Mouse (Mus musculus): ENCODE data around the gene E130114P18Rik. TPM values are rescaled to one million over a fixed set of nuclear protein-coding genes. Genes with fewer than 3 reads are reported as not detected.

Gene E130114P18Rik
- total and polyA plus RNA-seq, 3 experiments = 0.11 TPM; not detected in 2

DNA sequence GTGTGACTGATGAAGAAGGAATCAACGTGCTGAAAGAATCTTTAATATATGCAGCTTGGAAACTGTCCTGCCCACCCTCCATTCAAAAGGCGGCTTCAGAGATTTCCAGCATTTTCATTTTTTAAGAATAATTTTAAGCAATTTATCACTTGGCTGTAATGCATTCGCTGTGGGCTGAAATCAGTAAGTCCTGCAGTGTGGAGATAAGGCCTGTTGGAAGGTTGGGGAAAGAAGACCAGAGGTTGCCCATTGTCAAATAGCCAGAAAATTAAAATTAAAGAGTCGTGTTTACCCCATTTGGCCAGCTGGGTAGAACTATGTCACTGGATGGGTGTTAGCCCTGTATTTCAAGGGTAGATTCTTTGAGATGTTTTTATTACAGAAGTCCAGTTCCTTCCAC lies 168.5 kb downstream of the E130114P18Rik start:
- no peak for DNase-seq (ENCODE audit: low spot score)
- H3K4me3 ChIP-seq (ENCODE audit: low read depth, low read length) = no peak overlapping the region
- H3K27me3 ChIP-seq (ENCODE audit: insufficient read depth, low read length) = no peaks in the 10 kb centered on the region
- H3K36me3 ChIP-seq (replicated peaks) = no peaks in the 10 kb centered on the region
- H3K4me1 ChIP-seq (ENCODE audit: insufficient read depth, low read depth, low read length) = no peaks in the 10 kb centered on the region
- ATAC-seq (ENCODE audit: extremely low read depth, insufficient number of reproducible peaks, low FRiP score, poor library complexity, severe bottlenecking) = no peak
- peaks cover 15% of the 10 kb centered on the region for H3K9me3 ChIP-seq (replicated peaks)
- TF ChIP-seq CTCF (IDR thresholded peaks at IDR 0.05; ENCODE audit: low read depth, low read length) (no peak), GATA1 (IDR thresholded peaks at IDR 0.05; ENCODE audit: borderline replicate concordance, low read length) (no peak), POLR2AphosphoS5 (IDR thresholded peaks at IDR 0.05; ENCODE audit: insufficient replicate concordance, low read depth, low read length) (no peak), TAL1 (conservative IDR thresholded peaks at IDR 0.05; ENCODE audit: low read depth, low read length) (no peak), GATA2 (IDR thresholded peaks at IDR 0.05; ENCODE audit: borderline replicate concordance, low read depth, low read length) (no peak)

DNA sequence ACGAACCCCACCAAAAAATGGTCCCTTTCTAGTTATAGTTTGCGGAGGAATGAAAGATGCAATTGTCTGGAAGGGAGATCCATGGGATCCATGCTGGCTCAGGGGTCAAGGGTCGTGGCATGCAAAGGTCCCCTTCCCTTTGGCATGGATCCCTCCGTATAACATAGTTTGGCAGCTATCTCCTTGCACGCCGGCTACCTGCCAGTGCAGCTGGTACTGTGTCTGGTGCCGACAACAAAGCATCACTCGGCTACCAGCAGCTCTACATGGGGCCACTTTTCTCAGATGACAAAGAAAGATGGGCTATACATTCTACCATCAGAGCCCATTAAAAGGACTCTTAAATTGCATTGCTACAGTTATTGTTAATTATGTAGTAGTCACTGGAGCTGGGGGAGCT lies 169.2 kb downstream of the E130114P18Rik start:
- Histone ChIP-seq H3K36me3 (replicated peaks) (no peaks in the 10 kb centered on the region), H3K27me3 (ENCODE audit: insufficient read depth, low read length) (no peaks in the 10 kb centered on the region), H3K4me1 (ENCODE audit: insufficient read depth, low read depth, low read length) (no peaks in the 10 kb centered on the region), H3K9me3 (replicated peaks) (peaks cover 15% of the 10 kb centered on the region), H3K4me3 (ENCODE audit: low read depth, low read length) (no peak overlapping the region)
- ATAC-seq (ENCODE audit: extremely low read depth, insufficient number of reproducible peaks, low FRiP score, poor library complexity, severe bottlenecking) = no peak
- TF ChIP-seq TAL1 (conservative IDR thresholded peaks at IDR 0.05; ENCODE audit: low read depth, low read length) (no peak), GATA1 (IDR thresholded peaks at IDR 0.05; ENCODE audit: borderline replicate concordance, low read length) (no peak), GATA2 (IDR thresholded peaks at IDR 0.05; ENCODE audit: borderline replicate concordance, low read depth, low read length) (no peak), CTCF (IDR thresholded peaks at IDR 0.05; ENCODE audit: low read depth, low read length) (no peak), POLR2AphosphoS5 (IDR thresholded peaks at IDR 0.05; ENCODE audit: insufficient replicate concordance, low read depth, low read length) (no peak)
- no peak for DNase-seq (ENCODE audit: low spot score)

DNA sequence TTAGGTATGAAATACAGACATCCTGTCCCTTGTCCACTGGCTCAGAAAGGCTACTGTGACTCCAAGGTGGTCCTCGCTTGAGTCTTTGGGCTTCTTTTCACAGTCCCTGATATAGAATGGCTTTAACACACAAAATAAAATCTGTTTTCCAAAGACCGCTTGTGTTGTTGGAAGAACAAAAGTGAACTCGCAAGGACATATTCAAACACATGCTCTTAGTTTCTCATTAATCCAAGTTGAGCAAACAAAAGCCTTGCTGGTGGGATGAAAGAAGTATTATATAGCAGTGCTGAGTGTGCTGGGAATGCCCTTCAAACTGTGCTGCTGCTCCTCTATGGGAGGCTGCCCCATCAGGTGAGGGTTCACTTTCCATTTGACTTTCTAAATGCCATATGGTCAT lies 169.7 kb downstream of the E130114P18Rik start:
- no peak for ATAC-seq (ENCODE audit: extremely low read depth, insufficient number of reproducible peaks, low FRiP score, poor library complexity, severe bottlenecking)
- DNase-seq (ENCODE audit: low spot score) = no peak
- Histone ChIP-seq H3K27me3 (ENCODE audit: insufficient read depth, low read length) (no peaks in the 10 kb centered on the region), H3K36me3 (replicated peaks) (no peaks in the 10 kb centered on the region), H3K9me3 (replicated peaks) (peaks cover 15% of the 10 kb centered on the region), H3K4me3 (ENCODE audit: low read depth, low read length) (no peak overlapping the region), H3K4me1 (ENCODE audit: insufficient read depth, low read depth, low read length) (no peaks in the 10 kb centered on the region)
- no peak for TF ChIP-seq CTCF (IDR thresholded peaks at IDR 0.05; ENCODE audit: low read depth, low read length)
- TF ChIP-seq GATA1 (IDR thresholded peaks at IDR 0.05; ENCODE audit: borderline replicate concordance, low read length) = no peak
- TF ChIP-seq POLR2AphosphoS5 (IDR thresholded peaks at IDR 0.05; ENCODE audit: insufficient replicate concordance, low read depth, low read length) = no peak
- no peak for TF ChIP-seq GATA2 (IDR thresholded peaks at IDR 0.05; ENCODE audit: borderline replicate concordance, low read depth, low read length)
- TF ChIP-seq TAL1 (conservative IDR thresholded peaks at IDR 0.05; ENCODE audit: low read depth, low read length) = no peak

DNA sequence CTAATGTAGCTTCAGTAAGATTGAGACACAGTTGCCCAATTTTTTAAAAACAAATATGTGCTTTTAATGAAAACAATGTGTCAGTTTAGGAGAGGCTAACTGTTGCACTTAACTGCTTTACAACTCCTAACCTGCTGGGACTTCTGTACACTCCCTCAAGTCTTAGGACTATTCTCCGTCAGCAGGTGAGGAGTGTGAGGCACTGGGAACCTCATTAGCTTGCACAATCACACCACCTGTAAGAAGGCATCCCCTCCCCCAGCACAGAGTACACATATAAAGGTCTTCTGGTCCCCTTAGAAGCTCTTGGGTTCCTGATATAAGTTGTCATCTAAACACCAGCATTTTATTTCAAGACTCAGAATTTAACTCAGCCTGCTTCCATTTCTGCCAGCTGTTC lies 170.7 kb downstream of the E130114P18Rik start:
- peaks cover 13% of the 10 kb centered on the region for H3K9me3 ChIP-seq (replicated peaks)
- no peak overlapping the region for H3K4me3 ChIP-seq (ENCODE audit: low read depth, low read length)
- ATAC-seq (ENCODE audit: extremely low read depth, insufficient number of reproducible peaks, low FRiP score, poor library complexity, severe bottlenecking) (no peak), DNase-seq (ENCODE audit: low spot score) (no peak)
- TF ChIP-seq GATA2 (IDR thresholded peaks at IDR 0.05; ENCODE audit: borderline replicate concordance, low read depth, low read length) = no peak
- TF ChIP-seq POLR2AphosphoS5 (IDR thresholded peaks at IDR 0.05; ENCODE audit: insufficient replicate concordance, low read depth, low read length) = no peak
- TF ChIP-seq GATA1 (IDR thresholded peaks at IDR 0.05; ENCODE audit: borderline replicate concordance, low read length) = no peak
- no peak for TF ChIP-seq TAL1 (conservative IDR thresholded peaks at IDR 0.05; ENCODE audit: low read depth, low read length)
- TF ChIP-seq CTCF (IDR thresholded peaks at IDR 0.05; ENCODE audit: low read depth, low read length) = no peak
- no peaks in the 10 kb centered on the region for H3K27me3 ChIP-seq (ENCODE audit: insufficient read depth, low read length)
- no peaks in the 10 kb centered on the region for H3K4me1 ChIP-seq (ENCODE audit: insufficient read depth, low read depth, low read length)
- H3K36me3 ChIP-seq (replicated peaks) = no peaks in the 10 kb centered on the region

DNA sequence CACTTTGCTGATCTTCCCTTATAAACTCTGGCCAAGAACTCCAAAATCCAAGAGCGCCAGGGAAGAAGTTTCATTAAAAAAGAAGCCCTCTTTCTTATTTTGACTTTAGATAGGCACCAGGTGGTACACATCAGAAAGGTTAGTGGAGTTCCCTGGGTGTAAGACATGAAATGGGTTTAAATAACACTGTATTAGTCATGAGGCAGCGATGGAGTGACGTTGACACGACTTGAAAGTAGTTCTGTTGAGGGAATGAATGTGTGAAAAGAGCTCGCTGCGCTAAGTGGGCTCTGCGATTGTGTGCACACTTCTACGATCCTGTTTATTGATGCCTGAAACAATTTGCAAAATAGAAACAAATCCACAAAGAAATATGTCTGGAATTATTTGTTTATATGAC lies 171.4 kb downstream of the E130114P18Rik start:
- H3K4me3 ChIP-seq (ENCODE audit: low read depth, low read length) = no peak overlapping the region
- H3K9me3 ChIP-seq (replicated peaks) = peaks cover 11% of the 10 kb centered on the region

DNA sequence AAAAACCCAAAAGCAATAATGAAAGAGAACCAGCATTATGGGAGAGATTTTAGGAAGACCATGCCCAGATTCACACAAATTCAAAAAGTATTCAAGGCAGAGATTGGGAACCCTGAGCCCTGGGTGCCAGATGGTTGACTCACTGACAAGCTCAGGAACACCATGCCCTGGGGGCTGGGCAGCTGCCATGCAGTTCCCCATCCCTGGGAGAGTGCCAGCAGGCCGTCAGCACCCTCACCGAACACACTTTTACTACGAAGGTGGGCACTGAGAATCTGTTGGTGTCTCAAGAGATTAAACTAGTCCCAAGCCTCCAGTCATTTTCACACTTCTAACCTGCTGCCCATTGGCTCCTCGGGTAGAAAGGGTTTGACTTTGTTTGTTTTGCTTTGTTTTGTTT lies 175.3 kb downstream of the E130114P18Rik start:
- Histone ChIP-seq H3K9me3 (replicated peaks) (peaks cover 12% of the 10 kb centered on the region), H3K36me3 (replicated peaks) (no peaks in the 10 kb centered on the region), H3K4me1 (ENCODE audit: insufficient read depth, low read depth, low read length) (no peaks in the 10 kb centered on the region), H3K4me3 (ENCODE audit: low read depth, low read length) (no peak overlapping the region), H3K27me3 (ENCODE audit: insufficient read depth, low read length) (no peaks in the 10 kb centered on the region)
- no peak for DNase-seq (ENCODE audit: low spot score)
- ATAC-seq (ENCODE audit: extremely low read depth, insufficient number of reproducible peaks, low FRiP score, poor library complexity, severe bottlenecking) = no peak
- TF ChIP-seq POLR2AphosphoS5 (IDR thresholded peaks at IDR 0.05; ENCODE audit: insufficient replicate concordance, low read depth, low read length) (no peak), GATA2 (IDR thresholded peaks at IDR 0.05; ENCODE audit: borderline replicate concordance, low read depth, low read length) (no peak), CTCF (IDR thresholded peaks at IDR 0.05; ENCODE audit: low read depth, low read length) (no peak), TAL1 (conservative IDR thresholded peaks at IDR 0.05; ENCODE audit: low read depth, low read length) (no peak), GATA1 (IDR thresholded peaks at IDR 0.05; ENCODE audit: borderline replicate concordance, low read length) (no peak)

More for the DNA sequence above, 171.4 kb downstream of the E130114P18Rik start:
- ATAC-seq (ENCODE audit: extremely low read depth, insufficient number of reproducible peaks, low FRiP score, poor library complexity, severe bottlenecking) (no peak), DNase-seq (ENCODE audit: low spot score) (no peak)
- H3K36me3 ChIP-seq (replicated peaks) = no peaks in the 10 kb centered on the region
- H3K4me1 ChIP-seq (ENCODE audit: insufficient read depth, low read depth, low read length) = no peaks in the 10 kb centered on the region
- TF ChIP-seq GATA2 (IDR thresholded peaks at IDR 0.05; ENCODE audit: borderline replicate concordance, low read depth, low read length) (no peak), TAL1 (conservative IDR thresholded peaks at IDR 0.05; ENCODE audit: low read depth, low read length) (no peak)
- H3K27me3 ChIP-seq (ENCODE audit: insufficient read depth, low read length) = no peaks in the 10 kb centered on the region
